Mouse (Mus musculus): Measurements from ENCODE around the gene Elp4.

Elp4 gene

DNA sequence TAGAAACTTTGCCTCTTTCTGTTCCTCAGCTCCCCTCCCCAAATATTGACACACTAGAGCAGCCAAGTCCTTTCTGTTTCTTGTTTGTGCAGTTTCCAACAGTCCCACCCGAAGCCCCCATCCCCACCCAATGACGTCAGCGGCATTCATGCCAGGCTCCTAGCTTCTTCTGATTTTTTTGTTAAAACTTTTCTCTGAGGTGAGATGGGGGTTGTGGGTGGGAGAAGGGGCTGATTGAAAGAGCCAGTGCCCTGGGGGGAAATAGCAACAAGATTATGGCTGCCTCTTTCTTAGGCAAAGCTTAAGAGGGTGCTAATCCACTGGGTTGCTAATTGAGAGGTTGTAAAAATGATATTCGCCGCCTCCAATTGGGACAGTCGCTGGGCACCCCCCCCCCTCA is 231.3 kb downstream of the Elp4 start:
- in situ Hi-C loops (cut with MboI, MseI): loop anchor here (5.0 to 10.0 kb wide), 3 partner anchors 234 to 1068 kb away; no protein-coding TSS in a partner anchor

DNA sequence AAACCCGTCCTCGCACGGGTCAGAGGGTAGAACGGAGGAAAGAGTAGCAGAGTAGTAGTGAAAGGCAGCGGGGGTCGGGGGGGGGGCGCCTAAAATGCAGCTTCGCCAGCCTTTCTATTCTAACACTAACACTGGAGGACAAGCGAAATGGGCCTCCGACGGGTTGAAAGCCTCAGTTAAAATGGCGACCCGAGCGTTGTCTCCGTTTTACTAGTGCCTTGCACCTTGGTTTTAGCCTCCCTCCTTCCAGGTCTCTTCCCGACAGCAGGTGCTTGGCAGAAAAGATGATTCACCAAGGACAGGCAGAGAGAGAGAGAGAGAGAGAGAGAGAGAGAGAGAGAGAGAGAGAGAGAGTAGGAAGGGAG is 231.8 kb downstream of the Elp4 start:
- in situ Hi-C loops (cut with MboI, MseI): loop anchor here (5.0 to 10.0 kb wide), 3 partner anchors 235 to 1068 kb away; no protein-coding TSS in a partner anchor

DNA sequence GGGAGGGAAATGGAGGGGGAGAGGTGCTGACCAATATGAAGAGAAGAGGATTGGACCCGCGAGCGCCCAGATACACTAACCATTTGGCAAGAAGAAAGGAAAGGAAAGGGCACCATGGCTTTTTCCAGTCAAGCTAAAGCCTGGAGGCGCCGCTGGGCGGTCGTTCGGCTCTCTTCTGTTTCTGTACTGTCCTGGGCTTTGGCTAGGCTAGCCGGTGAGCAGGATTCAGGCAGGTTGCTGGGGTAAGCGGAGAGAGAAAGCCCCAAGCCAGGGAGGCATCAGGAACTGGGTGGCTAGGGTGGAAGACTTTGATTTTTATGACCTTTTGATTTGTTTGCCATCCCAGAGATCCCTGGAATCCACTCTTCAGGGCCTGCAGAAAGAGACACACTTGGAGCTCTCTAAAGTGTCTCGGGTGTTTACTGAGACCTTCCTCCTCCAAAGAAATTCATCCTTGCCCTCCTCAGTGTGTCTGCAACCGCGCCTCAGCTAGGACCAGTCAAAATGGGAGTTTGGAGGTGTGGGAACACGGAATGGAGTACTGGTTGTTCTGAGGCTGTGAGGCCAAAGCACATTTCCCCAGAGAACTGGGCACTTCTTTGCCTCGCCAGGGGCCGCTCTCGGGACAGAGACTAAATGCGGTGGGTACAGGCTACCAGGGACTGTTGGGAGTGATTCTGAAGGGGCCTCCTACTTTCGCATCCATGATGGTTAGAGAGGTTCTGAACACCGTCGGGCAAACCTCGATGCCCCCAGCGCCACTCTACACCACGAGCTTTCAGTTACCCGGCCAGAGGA is 232.4 kb downstream of the Elp4 start:
- in situ Hi-C loops (cut with MboI, MseI): loop anchor here (5.0 to 10.0 kb wide), 3 partner anchors 235 to 1067 kb away; no protein-coding TSS in a partner anchor

DNA sequence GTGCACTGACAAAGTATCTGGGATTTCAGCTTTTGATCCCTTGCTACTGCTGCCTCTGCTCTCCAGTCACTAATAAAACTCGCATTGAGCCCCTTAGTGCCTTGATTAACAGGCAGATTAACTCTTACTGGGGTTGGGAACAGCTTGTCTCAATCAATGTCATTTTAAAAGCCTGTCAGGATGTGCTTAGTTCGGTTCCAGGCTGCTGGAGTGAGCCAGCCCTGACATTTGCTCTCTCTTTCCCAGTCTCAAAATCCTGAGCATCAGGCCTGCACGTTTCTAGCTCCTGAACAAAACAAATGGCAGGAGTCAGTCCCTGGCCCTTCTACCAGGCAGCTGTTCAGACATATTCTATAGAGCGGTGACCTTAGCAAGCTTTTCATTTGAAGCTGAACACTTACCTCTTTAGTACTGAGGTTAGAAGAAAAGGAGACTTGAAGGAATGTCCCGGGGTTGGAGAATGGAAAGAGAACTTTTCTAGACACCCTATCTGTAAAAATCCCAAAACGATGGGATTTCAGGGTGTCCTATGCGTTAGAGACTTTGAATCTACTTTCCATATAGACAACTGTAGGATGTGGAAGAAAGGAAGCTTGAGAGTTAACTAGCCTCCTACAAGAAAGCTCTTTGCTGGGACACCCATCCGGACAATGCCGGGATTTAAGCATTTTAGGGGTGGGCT is 233.1 kb downstream of the Elp4 start:
- in situ Hi-C loops (cut with MboI, MseI): loop anchor here (5.0 to 10.0 kb wide), 3 partner anchors 236 to 1066 kb away; no protein-coding TSS in a partner anchor

DNA sequence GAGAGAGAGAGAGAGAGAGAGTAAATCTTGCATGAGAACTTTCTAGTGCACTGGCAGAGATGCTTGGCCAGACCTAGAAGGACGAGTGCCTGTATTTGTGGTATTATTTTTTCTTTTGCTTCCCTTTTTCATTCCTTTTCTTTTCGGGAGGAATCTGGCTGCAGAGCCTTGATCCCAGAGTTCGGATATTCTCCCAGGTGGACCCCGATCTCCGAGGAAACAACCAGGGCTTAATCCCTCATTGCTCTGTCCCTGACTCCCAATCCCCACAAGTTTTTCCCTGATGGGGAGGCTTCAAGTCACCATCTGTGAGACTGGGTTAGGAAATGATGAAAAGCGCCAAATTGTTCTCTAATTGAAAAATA is 233.7 kb downstream of the Elp4 start:
- in situ Hi-C loops (cut with MboI, MseI): loop anchor here (5.0 to 10.0 kb wide), 3 partner anchors 237 to 1066 kb away; no protein-coding TSS in a partner anchor

DNA sequence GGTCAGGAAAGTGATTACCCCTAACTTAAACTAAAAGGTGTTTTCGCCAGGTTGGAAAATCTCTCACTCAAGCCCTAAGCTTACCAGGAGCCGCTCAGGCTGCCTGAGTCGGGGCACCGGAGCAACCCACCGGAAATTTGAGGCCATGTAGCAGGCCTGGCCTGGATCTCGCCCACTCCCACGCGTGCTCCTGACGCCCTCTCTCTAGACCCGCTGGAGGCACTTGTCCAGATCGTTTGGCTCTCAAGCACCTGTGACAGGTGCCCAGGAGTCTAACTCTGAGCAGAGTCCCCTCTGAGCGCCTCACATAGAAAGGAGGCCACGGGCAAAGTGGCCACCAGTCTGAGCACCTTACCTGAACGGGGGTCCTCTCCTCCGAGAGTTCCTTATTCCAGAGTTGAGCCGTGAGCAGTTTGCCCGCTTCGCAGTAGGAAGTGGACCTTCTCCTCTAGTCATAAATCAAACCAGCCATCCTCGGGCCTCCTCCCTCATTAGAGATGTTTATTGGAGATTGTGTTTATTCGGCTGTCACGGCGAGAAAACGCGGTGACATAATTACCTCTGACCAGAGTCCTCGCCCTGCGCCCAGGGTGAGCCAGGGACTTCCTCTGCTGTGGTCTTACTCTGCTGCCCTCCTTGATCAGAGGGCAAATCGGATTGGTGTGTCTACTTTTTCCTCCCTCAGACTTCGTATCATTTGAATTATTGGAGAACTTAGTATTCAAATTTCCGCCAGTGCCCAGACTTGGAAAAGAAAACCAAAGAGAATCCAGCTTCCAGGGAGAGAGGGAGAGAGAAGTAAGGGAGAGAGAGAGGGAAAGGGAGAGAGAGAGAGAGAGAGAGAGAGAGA is 234.3 kb downstream of the Elp4 start:
- in situ Hi-C loops (cut with MboI, MseI): loop anchor here (5.0 to 10.0 kb wide), 3 partner anchors 237 to 1065 kb away; no protein-coding TSS in a partner anchor

DNA sequence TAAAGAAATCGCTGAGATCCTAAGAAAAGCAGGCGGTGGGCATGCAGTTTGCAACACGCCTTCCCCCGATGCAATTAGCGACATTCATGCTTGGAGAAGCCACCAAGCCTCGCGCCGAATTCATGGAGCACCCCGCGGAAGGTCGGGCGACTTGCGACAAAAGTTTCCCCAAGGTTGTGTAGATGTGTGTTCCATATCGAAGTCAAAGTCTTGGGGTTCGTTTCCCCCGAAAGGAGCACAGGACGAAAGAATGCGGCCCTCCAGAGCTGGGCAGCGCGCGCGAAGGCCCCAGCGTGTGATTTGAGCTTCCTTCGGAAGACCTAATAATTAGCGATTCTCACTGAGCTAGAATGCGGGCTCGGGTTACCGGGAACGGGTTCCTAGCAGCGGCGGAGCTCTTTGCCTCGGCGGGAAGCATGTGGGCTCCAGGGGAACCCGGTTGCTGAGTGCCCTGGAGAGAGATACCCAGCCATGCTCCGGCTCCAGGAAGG is 234.9 kb downstream of the Elp4 start:
- in situ Hi-C loops (cut with MboI, MseI): no loop called here

DNA sequence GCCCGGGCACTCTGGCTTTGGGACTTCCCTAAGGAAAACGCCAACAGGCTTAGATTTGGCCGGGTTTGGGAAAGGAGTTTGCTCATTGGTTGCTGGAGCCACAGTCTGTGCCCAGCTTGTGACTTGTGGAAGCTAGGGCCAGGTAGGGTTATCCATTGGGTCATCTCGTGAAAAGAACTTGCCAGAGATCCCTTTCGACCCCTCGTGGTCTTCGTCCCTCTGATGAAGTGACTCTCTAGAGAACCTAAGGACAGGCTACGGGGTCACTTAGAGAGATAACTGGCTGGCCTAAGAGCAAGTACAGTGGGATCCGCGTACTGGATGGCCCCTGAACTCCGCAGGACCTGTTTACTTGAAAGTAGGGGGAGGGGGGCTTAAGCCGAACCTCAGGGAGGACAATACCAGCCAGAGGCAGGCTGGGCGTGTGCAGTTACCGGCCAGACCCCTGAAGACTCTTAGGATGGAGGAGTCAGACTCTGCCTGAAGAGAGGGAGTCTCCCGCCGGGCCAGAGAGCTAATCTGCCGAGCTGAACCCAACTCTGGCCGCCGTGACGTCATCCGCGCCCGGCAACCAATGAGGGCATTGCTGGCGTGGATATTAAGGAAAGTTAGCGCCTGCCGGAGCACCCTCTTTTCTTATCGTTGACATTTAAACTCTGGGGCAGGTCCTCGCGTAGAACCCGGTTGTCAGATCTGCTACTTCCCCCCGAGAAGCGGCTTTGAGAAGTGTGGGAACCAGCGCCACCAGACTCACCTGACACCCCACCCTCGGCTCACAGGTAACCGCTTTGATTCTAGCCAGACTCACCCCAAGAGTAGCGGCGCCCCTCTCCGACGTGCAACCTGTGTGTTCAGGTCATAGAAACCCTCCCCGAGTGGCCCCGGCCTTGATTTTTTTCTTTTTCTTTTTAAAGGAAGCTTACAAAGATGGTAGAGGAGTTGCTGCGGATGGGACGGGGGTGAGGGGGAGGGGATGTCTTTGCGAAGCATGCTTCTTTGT is 235.8 kb downstream of the Elp4 start, which contains the start of gene Pax6:
Pax6 (plus strand) TSS at position 630 of the 1,000 bp plus-strand sequence.
- in situ Hi-C loops (cut with MboI, MseI): no loop called here

GRCm38 (mm10) chr2:105667626-105667950 is 236.8 kb downstream of the Elp4 start:
- in situ Hi-C loops (cut with MboI, MseI): no loop called here

DNA sequence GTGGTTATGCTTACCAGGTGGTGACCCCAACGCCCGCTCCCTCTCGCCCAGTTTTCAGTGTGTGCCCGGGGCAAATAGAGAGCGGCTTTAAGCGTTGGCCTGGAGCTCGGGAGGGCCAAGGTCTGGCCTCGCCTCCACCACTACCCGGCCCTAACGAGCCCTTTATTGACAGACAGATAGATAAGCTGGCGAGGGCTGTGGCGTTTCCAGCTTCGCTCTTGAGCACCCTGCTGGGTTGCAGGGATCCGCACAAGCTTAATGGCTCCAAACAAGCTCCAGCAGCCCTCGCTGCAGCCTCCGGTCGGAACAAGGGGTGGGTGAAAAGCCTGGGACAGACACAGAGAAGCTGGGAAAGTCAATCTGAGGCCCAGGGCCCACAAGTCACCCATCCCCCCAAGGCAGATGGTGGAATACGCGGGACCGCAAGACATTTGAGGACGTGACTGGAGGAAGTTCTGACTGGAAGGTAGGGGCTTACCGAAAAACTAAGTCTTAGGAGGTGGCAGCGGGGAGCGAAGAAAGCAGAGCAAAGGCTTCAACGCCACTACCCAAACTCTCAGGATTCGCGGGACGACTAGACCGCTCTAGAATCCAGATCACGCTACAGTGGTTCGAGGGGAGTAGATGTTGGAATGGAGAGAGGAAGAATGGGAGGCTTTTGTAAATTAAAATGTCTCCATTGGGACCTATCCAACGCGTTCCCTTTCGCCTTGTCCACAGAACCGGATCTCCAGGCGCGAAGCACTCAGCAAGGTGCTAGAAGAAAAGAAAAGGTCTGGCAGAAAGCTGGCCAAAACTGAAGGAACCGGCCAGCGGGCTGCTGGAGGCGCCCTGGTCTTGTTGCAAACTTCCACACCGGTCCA is 237.4 kb downstream of the Elp4 start:
- in situ Hi-C loops (cut with MboI, MseI): no loop called here

DNA sequence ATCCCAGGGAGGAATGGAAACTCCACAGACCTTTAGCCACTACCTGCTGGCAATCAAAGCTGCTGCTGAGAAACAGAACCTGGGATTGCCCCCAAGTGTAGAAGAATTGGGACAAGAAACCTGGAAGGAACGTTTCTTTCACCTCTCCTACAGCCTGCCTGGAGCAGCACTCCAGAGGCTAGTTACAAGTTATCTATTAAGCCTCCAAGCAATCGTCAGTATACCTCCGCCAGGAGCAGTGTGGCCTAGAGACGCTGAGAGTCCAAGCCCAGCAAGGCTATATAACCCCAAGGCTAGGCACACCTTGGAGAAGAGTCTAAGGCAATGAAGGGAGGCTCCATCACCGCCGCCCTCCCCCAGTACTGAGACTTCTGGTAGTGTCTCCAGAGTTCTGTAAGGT is 238.0 kb downstream of the Elp4 start:
- in situ Hi-C loops (cut with MboI, MseI): no loop called here

GRCm38 (mm10) chr2:105665491-105666250 is 238.7 kb downstream of the Elp4 start:
- in situ Hi-C loops (cut with MboI, MseI): no loop called here

DNA sequence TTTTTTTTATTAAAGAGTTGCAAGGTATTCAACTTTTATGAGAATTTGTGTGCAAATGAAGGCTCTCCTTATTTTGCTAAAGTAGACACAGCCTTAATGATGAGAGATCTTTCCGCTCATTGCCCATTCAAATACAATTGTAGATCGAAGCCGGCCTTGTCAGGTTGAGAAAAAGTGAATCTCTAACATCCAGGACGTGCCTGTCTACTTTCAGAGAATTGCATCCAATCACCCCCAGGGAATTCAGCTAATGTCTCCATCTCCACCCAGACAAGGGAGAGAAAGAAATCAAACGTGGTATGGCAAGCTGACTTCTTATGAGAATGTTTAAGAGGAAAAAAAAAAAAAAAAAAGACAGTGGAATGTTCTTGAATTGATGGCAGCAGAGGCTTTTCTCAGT is 239.4 kb downstream of the Elp4 start:
- in situ Hi-C loops (cut with MboI, MseI): no loop called here

GRCm38 (mm10) chr2:105663101-105663511 is 241.3 kb downstream of the Elp4 start:
- in situ Hi-C loops (cut with MboI, MseI): no loop called here

DNA sequence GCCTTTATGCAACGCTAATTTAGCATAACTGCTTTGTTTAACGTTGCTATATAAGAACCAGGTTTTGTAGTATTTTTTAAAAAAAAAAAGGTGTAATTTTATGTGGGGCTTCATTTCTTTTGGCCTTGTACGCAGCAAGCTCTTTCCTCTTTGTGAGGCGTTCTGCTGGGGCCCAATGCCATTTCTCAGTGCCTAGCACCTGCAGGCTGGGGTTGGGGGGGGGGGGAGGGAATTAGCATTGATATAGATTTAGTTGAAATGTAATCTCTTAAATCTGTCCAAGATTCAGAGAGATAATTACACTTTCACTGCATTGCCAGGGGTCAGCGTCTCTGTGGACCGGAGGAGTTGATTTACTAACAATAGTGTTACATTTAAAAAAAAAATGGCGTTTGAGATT is 241.8 kb downstream of the Elp4 start:
- in situ Hi-C loops (cut with MboI, MseI): no loop called here

GRCm38 (mm10) chr2:105662121-105662520 is 242.2 kb downstream of the Elp4 start:
- in situ Hi-C loops (cut with MboI, MseI): no loop called here

DNA sequence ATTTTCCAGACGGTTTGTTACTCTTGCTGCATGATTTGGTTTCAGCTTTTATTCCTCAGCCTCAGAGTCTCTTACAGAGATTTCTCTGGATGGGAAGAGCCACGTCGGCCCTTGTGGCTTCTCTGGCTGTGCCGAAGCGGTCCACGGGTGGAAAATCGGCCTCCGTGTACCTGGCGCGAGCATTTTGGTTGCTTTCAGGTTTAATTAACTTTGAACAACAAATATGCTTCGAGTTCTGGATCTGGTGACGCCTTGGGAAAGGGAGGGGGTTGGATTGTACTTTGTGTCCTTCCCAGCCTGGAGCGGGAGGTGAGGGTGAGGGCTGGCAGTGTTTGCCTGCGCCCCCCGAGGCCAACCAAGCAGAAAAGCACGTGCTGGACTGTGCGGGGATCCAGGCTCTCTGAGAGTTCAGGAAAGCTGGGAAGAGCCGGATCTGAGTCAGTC is 242.7 kb downstream of the Elp4 start:
- in situ Hi-C loops (cut with MboI, MseI): no loop called here

DNA sequence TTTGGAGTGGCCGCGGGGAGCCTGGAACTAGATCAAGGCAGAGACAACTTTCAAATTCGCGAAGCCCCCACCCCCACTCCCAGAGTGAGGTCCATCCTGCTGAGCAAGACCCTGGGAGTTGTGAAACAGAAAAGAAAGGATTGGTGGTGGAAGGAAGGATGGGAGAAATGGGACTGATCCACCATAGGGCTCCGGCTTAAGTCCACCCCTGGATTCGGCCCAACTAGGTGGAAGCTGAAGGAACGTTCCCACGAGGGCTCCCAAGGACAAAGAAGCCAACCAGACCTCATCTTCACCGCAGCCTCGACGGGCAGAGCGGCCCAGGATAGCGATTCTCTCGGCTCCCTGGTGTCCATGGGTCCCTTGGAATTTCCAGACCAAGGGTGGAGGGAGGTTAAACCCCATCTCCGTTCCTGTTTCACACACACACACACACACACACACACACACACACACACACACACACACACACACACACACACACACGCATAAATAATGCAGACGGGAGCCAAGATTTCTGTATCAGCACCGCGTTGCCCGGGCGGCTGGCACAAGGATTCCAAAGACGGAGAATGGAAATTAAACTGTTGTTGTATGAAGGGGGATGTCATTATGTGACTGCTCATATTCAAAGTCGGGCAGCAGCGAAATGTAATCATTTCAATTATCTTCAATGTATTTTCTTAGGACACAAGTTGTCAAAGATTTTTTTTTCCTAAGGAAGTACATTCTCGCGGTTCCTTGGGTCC is 243.3 kb downstream of the Elp4 start:
- in situ Hi-C loops (cut with MboI, MseI): no loop called here

Data from T-helper 17 cell (primary cell).